Mouse (Mus musculus): ENCODE results near the gene 6030445D17Rik.

DNA sequence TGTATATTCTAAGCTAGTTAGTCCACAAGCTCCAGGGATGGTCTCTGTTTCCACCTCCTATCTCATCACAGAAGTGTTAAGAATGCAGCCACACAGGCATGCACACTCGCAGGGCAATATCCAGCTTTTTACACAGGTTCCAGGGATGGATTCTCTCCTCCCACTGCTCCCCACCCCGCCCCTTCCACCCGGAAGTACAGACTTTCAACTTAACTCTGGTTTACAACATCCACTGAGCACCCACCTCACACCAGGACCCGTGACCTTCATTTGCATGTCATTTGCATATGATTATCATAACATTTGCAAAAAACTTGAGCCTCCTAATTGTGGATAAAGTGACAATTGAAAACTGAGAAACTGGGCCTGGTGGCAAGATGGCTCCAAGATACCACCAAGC, 17.5 kb upstream of the 6030445D17Rik start:
- TF ChIP-seq CTCF (IDR thresholded peaks at IDR 0.05; ENCODE audit: low read depth, low read length) (no peak), POLR2A (IDR thresholded peaks at IDR 0.05; ENCODE audit: borderline replicate concordance, low read depth, low read length) (no peak)
